Mouse (Mus musculus) limb, embryonic 11.5 days (tissue): Measurements from ENCODE around the gene Cacng4. TPM values are rescaled to one million over a fixed set of nuclear protein-coding genes. Genes with fewer than 3 reads are reported as not detected.

Experiments
- ATAC-seq: fragments of 200-750 bp; cut with Nextera tagmentation; 2 replicates; pipeline ENCODE4 v1.8.0; 2017; ENCODE audit warnings: low read depth; ENCODE audit not compliant: insufficient number of reproducible peaks, low FRiP score, low TSS enrichment
- DNase-seq: peaks from one replicate; pipeline ENCODE4 v3.0.0-alpha.2; 2015; ENCODE audit warnings: low spot score
- H3K27ac ChIP-seq: fragments of 300-500 bp; sonication (generic); replicated peaks from 2 replicates; pipeline ENCODE4 v1.5.1; 2014; ENCODE audit warnings: low read depth, mild to moderate bottlenecking, low read length
- H3K27me3 ChIP-seq: fragments of 300-500 bp; sonication (generic); 2 replicates; pipeline ENCODE4 v1.6.1; 2014; ENCODE audit warnings: mild to moderate bottlenecking, low read length, mixed read lengths; ENCODE audit not compliant: control insufficient read depth, insufficient read depth
- H3K36me3 ChIP-seq: fragments of 300-500 bp; sonication (generic); 2 replicates; pipeline ENCODE4 v1.6.1; 2014; ENCODE audit warnings: mild to moderate bottlenecking, low read length, moderate library complexity, mixed read lengths; ENCODE audit not compliant: control insufficient read depth, insufficient read depth
- H3K4me1 ChIP-seq: fragments of 300-500 bp; sonication (generic); 2 replicates; pipeline ENCODE4 v1.6.1; 2014; ENCODE audit warnings: low read length, mixed read lengths; ENCODE audit not compliant: control insufficient read depth, insufficient read depth
- H3K4me2 ChIP-seq: fragments of 300-500 bp; sonication (generic); 2 replicates; pipeline ENCODE4 v1.6.1; 2014; ENCODE audit warnings: low read depth, mild to moderate bottlenecking, moderate library complexity; ENCODE audit not compliant: severe bottlenecking
- H3K4me3 ChIP-seq: fragments of 300-500 bp; sonication (generic); 2 replicates; pipeline ENCODE4 v1.5.1; 2014; ENCODE audit warnings: low read depth, low read length
- H3K9ac ChIP-seq: fragments of 300-500 bp; sonication (generic); 2 replicates; pipeline ENCODE4 v1.6.1; 2014; ENCODE audit warnings: mild to moderate bottlenecking, low read length
- H3K9me3 ChIP-seq: fragments of 300-500 bp; sonication (generic); 2 replicates; pipeline ENCODE4 v1.6.1; 2016; ENCODE audit warnings: low read length; ENCODE audit not compliant: control insufficient read depth
- WGBS: fragments of 180-500 bp; shearing (Covaris S2); extraction: QIAGEN DNeasy Blood & Tissue Kit; methylation state at CpG from one replicate; pipeline ENCODE4 v1.1.7; 2014; 5-methylcytosine and 5-hydroxymethylcytosine counted together
- polyA plus RNA-seq: library from polyadenylated mRNA; unstranded; fragments of >200 nt; fragmentation: Nextera tagmentation; extraction: Ambion mirVana; gene quantifications from 2 replicates; pipeline ENCODE4 v1.2.1, GENCODE M21; 2014

Cacng4 gene
- polyA plus RNA-seq, 1 experiment from 2014 or later, result 2.7 TPM

DNA sequence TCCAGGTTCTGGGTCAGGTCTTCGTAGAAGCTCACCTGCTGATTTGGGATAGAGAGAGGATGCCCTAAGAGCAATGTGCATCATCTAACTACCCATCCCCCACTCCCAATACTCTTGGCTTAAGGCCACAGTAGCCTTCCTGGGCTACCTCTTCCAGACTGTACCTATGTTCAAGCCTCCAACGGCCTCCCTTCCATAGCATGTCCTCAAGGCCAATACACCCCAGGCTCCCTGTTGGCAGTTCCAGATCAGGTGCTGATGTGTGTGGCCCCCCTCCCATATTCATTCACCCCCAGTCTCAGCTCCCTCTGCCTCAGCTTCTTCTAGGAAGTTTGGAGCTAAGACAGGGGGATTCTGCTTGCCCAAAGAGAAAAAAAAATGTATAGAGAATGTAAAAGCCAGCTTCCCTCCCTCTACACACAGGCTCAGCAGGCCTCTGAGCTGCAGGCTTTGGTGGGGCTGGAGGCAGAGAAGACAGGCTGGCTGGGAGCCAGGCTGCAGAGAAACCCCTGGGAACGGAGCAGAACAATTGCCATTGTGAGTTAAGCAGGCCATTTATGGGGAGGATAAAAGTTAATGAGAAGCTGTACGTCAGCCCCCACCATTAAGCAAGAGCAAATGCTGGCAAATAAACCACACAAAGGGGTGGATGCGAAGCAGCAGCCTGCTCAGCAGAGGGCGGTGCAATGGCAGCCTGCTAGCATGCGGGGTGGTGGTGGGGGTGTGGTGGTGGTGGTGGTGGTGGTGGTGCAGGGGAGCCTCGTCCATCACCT is 31.5 kb downstream of the Cacng4 start:
- 0 out of 2 replicates have a peak, but pooled peaks have one; percentile 21 for ATAC-seq
- Histone ChIP-seq H3K36me3 (no peaks in the 10 kb centered on the region), H3K4me1 (peaks cover 6% of the 10 kb centered on the region; the same call in 1 of the 2 replicates), H3K27me3 (no peaks in the 10 kb centered on the region), H3K4me2 (no peak overlapping the region), H3K27ac (no peak overlapping the region), H3K4me3 (no peak overlapping the region), H3K9me3 (no peaks in the 10 kb centered on the region), H3K9ac (no peak overlapping the region)
- WGBS, result 27% methylated on average over 8 of the region's 8 CpGs
- peak; percentile 52 for DNase-seq

DNA sequence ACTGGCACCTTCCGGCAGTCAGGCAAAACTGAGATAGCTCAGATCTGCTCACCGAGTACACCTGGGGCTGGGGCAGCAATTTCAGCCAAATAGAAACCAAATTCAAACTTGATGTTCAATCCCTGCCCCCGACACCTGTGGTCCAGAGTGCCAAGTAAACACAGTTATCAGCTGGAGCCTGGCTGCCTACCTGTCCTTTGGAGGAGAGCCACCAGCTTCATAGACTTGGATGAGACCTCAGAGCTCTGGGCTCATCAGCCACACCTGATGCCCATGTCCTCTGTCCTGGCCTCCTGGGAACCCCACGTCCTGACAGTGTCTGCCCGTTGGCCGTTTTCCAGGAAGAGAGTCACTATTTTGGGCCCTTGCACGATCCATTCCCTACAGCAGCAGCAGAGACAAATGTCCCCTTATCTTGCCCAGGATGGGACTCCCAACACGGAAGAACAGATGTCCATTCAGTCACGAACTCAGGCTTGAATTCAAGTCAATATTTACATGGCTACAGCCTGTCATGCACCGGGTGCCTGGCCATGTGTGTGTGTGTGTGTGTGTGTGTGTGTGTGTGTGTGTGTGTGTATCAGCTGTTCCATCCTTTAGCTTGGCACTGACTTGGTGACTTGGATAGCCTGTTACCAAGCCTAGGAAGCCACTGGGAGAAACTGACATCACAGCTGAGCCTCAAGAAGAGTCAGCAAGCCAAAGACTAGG is 32.4 kb downstream of the Cacng4 start:
- Histone ChIP-seq H3K27me3 (no peaks in the 10 kb centered on the region), H3K9me3 (no peaks in the 10 kb centered on the region), H3K4me1 (peaks cover 6% of the 10 kb centered on the region; the same call in 1 of the 2 replicates), H3K9ac (no peak overlapping the region), H3K36me3 (no peaks in the 10 kb centered on the region), H3K4me3 (no peak overlapping the region), H3K4me2 (no peak overlapping the region), H3K27ac (no peak overlapping the region)
- 87% methylated on average over 10 of the region's 10 CpGs for WGBS
- no peak for ATAC-seq
- no peak for DNase-seq

DNA sequence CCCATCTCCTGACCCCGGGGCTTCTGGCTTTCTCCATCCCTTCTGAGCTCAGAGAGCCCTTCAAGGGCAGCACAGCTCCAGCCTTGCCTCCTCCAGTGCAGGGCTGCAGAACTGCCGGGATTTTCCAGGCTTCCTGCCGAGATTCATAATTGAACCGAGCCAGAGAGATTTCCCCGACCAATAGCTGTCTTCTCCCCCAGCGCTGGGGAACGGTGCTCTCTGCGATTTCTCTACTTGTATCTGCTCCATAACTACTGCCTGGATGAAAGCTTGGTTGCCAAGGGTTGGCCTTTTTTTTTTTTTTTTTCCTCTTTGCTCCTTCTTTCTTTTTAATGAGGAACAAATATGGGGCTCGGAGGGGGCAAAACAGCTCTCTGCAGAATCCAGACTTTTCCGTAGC is 34.4 kb downstream of the Cacng4 start:
- Histone ChIP-seq H3K27me3 (no peaks in the 10 kb centered on the region), H3K36me3 (no peaks in the 10 kb centered on the region), H3K9me3 (no peaks in the 10 kb centered on the region), H3K4me3 (no peak overlapping the region), H3K4me2 (no peak overlapping the region), H3K4me1 (peaks cover 6% of the 10 kb centered on the region; the same call in 1 of the 2 replicates), H3K9ac (no peak overlapping the region), H3K27ac (no peak overlapping the region)
- 61% methylated on average over 10 of the region's 10 CpGs for WGBS
- DNase-seq, result no peak
- no peak for ATAC-seq

DNA sequence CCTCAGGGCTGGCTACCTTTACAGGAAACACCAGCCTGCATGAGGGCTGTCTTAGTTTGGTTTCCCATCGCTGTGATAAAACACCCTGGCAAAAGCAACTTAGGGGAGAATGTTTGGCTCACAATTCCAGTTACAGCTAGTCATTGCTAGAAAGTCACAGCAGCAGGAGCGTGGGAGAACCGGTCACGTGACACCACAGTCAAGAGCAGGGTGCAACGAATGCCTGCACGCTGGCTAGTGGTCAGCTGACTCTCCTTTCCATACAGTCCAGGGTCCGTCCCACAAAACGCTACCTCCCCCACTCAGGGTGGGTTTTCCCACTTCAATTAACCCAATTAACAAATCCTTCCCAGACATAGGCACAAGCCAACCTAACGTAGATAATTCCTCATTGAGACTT is 34.8 kb downstream of the Cacng4 start:
- H3K4me1 ChIP-seq, result peaks cover 6% of the 10 kb centered on the region; the same call in 1 of the 2 replicates

DNA sequence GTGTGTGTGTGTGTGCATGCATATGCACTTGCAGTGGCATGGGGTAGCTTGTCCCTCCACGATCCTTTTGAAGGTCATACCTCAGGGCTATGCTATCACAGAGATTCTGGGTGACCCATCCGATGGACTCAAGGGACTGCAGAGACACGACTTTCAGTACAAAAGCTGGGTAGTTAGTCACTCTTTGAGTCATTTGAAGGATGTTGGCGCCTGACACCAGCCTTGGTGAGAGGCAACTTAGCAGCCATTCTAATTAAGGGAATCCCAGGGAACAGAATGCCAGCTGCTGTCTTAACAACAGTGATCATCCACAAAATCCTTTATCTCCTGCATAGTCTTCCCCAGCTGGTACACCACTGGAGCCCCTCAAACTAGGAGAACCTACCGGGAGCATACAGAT is 45.2 kb downstream of the Cacng4 start:
- Histone ChIP-seq H3K9me3 (no peaks in the 10 kb centered on the region), H3K4me2 (no peak overlapping the region), H3K27ac (no peak overlapping the region), H3K9ac (no peak overlapping the region), H3K4me3 (no peak overlapping the region), H3K4me1 (no peaks in the 10 kb centered on the region), H3K36me3 (no peaks in the 10 kb centered on the region), H3K27me3 (no peaks in the 10 kb centered on the region)
- 87% methylated on average over 5 of the region's 5 CpGs for WGBS
- no peak for DNase-seq
- ATAC-seq, result no peak

More for the DNA sequence above, 34.8 kb downstream of the Cacng4 start:
- H3K9me3 ChIP-seq, result no peaks in the 10 kb centered on the region
- H3K36me3 ChIP-seq, result no peaks in the 10 kb centered on the region
- no peak overlapping the region for H3K9ac ChIP-seq
- no peaks in the 10 kb centered on the region for H3K27me3 ChIP-seq
- ATAC-seq, result no peak
- no peak overlapping the region for H3K4me3 ChIP-seq
- DNase-seq, result no peak
- WGBS, result 80% methylated on average over 9 of the region's 9 CpGs
- H3K27ac ChIP-seq, result no peak overlapping the region
- H3K4me2 ChIP-seq, result no peak overlapping the region

DNA sequence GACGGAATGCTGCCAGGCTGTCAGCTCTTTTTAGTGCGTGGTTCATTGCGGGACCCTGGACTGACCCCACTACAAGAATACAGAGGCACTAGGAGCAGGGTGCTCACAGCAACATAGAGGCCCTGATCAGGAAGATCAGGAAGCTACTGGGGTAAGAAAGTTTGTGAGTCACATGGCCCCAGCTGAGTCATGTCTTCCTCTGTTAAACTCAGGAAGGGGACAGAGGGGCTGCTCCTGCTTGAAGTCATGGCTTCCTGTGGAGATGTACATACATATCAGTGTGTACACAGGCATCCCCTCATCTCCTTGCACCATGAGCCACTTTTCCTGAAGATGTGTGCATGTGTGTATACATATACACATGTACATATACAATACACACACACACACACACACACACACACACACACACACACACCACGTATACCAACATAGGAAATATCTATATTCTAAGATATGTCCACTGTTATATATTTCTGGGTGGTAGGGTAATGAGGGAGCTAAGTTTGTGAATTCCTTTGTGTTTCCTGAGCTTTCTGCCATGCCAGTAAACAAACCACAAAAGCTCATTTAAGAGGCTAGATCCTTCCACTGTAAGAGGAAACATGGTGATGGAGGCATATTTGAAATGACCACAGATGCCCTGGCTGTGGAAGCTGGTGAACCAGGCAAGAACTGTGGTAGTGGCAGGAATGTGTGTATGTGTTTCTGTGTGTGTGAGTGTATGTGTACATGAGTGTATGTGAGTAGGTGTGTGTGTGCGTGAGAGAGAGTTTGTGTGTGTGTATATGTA is 45.9 kb downstream of the Cacng4 start:
- no peak for ATAC-seq
- no peak overlapping the region for H3K27ac ChIP-seq
- 83% methylated on average over 5 of the region's 5 CpGs for WGBS

DNA sequence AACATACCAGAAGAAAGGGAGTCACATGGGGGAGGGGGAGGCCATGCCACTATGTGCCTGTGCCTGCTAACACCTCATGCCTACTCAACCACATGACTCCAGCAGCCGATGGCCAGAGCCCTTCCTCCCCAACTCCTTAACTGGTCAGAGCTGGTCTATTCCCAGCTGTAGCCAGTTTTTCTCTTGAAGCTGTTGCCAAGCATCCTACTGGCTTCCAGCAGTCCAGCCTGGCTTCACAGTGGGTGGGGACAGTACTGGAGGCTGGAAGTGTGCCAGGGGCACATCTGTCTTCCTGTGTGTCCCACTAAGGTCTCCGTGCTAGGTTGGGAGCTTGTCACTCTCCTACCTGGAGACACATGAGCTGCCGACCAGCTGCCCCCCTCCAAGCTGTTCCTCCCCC is 51.3 kb downstream of the Cacng4 start:
- no peaks in the 10 kb centered on the region for H3K9me3 ChIP-seq
- no peaks in the 10 kb centered on the region for H3K36me3 ChIP-seq
- no peak overlapping the region for H3K4me3 ChIP-seq
- 73% methylated on average over 3 of the region's 3 CpGs for WGBS
- H3K27me3 ChIP-seq, result no peaks in the 10 kb centered on the region
- H3K4me2 ChIP-seq, result no peak overlapping the region
- no peak overlapping the region for H3K9ac ChIP-seq
- no peaks in the 10 kb centered on the region; the same call in 1 of the 2 replicates for H3K4me1 ChIP-seq
- DNase-seq (no peak), ATAC-seq (no peak)
- H3K27ac ChIP-seq, result no peak overlapping the region

More for the DNA sequence above, 45.9 kb downstream of the Cacng4 start:
- Histone ChIP-seq H3K4me1 (no peaks in the 10 kb centered on the region), H3K27me3 (no peaks in the 10 kb centered on the region), H3K36me3 (no peaks in the 10 kb centered on the region), H3K4me2 (no peak overlapping the region), H3K9ac (no peak overlapping the region), H3K4me3 (no peak overlapping the region), H3K9me3 (no peaks in the 10 kb centered on the region)
- no peak for DNase-seq

DNA sequence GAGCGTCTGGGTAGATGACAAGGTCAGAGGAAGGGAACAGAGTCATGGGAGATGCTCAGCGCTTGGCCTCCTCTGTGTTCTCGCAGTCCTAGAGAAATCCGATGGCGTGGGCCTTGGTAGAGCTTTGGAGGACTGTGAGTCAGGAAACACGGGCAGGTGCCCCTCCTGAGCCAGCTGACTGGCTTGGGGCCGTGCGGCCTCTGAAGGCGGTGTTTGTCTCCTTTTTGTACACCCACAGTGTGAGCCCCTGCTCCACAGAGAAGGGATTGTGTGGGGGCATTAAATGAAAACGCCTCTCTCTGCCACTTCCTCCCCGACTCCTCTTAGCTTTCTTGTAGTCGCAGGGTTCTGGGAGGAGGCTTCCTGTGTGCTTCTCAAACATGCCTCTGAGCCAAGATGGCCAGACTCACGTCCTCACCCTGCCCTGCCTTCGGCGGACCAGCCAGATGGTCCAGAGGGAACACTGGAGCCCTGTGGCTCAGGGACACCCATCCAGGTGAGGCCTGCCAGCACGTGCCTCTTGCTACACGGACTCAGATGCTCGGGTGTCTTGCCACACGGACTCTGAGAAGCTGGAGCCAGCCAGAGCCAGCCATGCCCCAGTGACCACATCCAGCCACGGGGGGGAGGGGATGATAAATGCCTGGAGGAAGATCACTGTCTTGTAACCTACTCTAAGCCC is 55.8 kb downstream of the Cacng4 start:
- Histone ChIP-seq H3K4me1 (no peaks in the 10 kb centered on the region; the same call in 1 of the 2 replicates), H3K27me3 (no peaks in the 10 kb centered on the region), H3K9me3 (no peaks in the 10 kb centered on the region), H3K4me3 (no peak overlapping the region), H3K27ac (no peak overlapping the region), H3K36me3 (no peaks in the 10 kb centered on the region), H3K9ac (no peak overlapping the region), H3K4me2 (no peak overlapping the region)
- DNase-seq (no peak), ATAC-seq (no peak)
- 87% methylated on average over 20 of the region's 20 CpGs for WGBS
